Mouse (Mus musculus) gastrocnemius, postnatal 14 days (tissue): Measurements from ENCODE around the gene Slc11a1. TPM values are rescaled to one million over a fixed set of nuclear protein-coding genes. Genes with fewer than 3 reads are reported as not detected.
A peak's percentile ranks its signal among the peaks of the same experiment; 100 is the strongest.

Source experiments
- DNase-seq: peaks from one replicate; pipeline ENCODE4 v3.0.0; 2021; ENCODE audit warnings: mixed read lengths
- intact Hi-C: fragments of 180-260 bp; cut with DNase I; formaldehyde crosslinking; loops from one replicate; pipeline ENCODE4 v1.15.1; 2025; ENCODE audit warnings: low total_unique reads
- total RNA-seq, 2 experiments: library from RNA; stranded (reverse); gene quantifications; 2 replicates each; pipeline ENCODE4 v1.2.3; 2021

Slc11a1 gene
- total RNA-seq, 2 experiments from 2014 or later: 2.5 to 4.5 TPM

DNA sequence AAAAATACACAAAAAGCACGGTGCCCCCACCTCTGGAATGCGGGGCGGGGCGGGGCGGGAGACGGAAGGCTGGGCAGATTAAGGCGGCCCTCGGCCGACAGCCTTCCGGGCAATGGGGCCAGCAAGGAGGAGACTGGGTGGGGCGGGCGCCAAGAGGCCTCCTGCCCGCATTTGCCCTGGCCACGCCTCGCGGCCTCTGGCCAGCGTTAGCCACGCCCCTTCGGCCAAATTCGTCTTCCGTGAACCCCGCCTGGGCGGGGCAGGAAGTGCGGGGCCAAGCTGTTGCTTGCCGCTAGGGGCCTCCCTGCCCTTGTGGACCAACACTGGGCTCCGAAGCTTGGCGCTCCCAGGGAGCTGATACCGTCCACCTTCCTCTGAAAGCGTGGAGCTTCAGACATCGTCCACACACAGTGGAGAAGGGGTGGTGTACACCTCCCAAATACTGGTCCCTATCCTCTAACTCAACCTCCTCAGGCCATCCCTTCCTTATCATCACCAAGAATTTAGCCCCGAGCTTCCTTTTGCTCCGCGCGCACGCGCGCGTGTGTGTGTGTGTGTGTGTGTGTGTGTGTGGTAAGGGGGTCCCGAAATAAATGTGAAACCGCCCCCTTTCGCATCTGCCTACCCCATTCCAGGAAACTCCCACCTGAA is 22.4 kb downstream of the Slc11a1 start:
- DNase-seq: peak; percentile 100
- intact Hi-C loops: loop anchor here (5.0 kb wide), 1 partner anchor 1370 kb away; no protein-coding TSS in a partner anchor

DNA sequence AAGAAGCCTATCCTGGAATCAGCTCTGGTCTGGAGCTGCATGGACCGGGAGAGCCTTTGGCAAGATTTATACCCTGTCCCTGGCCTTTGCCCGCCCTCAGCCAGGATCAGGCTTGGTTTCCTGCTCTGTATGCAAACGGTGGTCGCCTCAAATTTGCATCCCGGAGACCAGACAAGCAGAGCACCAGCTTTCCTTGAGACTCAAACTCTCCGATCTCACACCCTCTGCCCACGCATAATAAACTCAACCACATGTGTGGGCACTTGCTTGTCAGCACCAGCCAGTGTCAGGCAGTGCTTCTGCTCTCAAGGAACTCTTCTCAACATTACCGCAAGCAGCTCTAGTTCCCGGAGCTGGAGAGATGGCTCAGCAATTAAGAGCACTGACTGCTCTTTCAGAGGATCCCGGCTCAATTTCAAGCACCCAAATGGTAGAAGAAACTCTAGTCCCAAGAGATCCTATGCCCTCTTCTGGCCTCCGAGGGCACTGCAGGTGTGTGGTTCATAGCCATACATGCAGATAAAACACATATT is 23.0 kb downstream of the Slc11a1 start:
- intact Hi-C loops: loop anchor here (5.0 kb wide), 1 partner anchor 1371 kb away; no protein-coding TSS in a partner anchor
- DNase-seq: peak; percentile 45

DNA sequence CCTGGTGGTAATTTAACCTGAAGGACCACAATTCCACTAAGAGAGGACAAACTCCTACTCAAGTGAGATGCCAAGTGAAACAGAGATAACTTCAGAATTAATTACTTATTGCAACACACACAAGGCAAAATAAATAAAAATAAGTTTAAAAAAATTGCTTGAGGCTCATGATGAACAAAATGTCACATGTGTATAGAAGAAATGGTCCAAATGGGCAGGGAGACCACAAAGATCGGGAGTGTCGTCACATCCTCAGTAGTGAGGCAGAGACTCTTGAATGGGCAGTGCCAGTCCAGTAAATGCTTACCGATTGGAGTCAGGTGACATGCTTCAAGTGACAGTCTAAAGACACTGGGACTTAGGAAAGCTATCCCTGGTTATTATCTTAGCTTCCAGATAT is 25.5 kb downstream of the Slc11a1 start:
- DNase-seq: no peak
- intact Hi-C loops: no loop called here

DNA sequence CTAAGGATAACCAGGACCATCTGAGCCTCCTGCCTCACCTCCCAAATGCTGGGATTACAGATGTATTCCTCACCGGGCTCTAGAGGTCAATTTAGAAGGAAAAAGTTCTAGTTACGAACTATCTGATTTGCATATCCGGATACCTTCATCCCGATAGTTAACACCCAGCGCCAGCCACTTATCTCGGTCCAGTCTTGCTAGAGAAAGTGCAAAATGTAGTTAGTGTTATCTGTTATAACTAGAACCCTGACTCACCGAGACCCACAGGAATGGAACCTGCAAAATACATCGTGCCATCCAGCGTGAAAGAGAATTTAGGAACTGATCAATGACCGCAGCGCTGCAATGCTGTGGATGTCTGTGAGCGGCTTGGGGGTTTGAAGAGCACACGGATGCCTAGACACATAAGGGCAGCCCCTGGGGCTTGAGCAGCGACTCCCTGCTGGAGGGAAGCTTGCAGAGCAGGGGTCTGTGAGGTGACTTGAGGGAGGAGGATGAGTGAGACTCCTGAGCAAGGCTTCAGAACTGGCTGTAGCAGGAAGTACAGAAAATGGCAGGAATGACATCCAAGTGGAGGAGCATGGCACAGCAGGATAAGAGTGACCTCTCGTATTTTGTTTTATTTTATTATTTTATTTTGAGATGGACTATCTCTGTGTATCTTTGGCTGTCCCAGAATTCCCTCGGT is 26.2 kb downstream of the Slc11a1 start:
- intact Hi-C loops: no loop called here
- DNase-seq: no peak

DNA sequence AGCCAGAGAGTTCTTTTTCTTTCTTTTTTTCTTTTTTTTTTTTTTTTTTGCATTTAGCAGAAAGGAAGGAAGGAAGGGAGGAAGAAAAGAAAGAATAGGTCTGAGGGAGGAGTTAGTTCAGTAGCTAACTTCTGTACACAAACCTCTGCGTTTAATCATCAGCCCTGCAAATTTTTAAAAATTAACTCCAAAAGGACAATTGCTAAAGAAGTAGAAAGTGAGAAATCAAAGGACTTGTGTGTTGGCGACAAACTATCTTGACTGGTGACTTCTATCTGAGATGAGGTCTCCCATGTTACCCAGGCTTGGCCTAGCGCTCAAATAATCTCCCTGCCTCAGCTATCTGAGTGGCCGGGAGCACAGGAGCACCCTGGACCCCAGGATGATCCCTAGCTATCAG is 29.2 kb downstream of the Slc11a1 start:
- no peak for DNase-seq
- intact Hi-C loops: no loop called here

DNA sequence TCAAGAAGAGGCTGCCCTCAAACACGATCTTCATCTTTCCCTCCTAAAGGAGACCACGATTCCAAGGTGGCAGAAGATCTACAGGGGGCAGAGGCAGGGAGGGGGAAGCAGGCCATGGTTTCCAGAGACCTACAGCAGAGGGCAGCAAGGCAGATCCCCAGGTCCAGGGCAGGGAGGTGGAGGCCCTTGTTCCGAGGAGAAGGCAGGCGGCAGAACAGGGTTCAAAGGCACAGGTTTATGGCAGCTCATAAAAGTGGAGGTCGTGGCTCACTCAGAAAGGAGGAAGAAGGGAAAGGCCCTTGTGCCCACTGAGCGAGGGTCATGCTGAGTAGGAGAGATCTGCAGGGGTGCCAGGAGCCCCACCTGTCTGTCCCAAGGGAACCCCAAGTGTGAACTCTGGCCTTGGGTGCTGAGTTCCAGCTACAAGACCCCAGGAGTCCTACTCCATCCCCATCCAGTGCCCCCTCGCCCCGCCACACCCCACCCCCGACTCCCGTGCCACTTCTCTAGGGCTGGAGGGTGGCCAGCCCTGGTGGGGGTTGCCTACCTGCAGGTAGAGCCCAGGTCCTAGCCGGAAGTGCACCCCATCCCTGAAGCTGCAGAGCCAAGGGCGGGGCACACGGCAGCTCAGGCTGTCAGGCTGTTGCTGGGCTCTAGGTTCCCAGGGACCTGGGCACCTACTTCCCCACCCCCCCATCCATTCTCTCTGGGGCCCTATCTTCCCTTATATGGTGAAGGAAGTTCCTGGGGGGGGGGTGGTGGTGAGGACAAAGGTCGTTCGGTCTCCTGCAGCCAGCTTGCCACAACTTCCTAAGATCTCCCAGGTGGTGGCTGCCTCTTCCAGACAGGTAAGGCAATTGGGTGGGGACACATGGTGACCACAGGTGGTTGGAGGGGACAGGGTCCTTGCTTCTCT is 33.9 kb downstream of the Slc11a1 start, which contains the start of gene Vil1:
Vil1 (plus strand) TSS at position 788 of the 916 bp plus-strand sequence.
- no peak for DNase-seq
- intact Hi-C loops: no loop called here

DNA sequence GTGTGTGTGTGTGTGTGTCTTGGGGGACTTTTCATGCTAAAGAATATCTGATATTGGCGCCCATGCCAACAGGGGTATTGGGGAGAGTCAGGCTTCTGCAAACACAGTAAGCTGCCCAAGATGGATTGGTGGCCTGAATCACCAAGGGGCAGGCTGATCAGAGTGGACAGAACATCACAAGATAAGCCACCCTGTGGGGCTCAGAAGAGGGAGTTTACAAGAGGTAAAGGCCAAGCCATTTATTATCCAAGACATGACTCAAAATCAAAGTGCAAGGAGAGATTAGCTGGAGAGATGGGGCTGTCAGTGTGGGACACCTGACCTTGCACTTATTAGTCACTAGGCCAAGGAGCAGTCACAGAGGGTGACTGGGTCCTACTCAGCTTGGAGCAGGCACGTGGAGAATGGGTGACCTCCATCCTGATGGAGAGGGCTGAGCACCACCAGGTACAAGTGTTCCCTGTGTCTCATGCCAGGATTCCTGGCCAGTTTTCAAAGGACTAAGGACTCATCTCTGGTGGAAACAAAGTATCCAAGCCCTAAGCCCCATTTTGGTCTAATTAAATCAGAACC is 36.8 kb downstream of the Slc11a1 start:
- intact Hi-C loops: no loop called here
- DNase-seq: no peak

DNA sequence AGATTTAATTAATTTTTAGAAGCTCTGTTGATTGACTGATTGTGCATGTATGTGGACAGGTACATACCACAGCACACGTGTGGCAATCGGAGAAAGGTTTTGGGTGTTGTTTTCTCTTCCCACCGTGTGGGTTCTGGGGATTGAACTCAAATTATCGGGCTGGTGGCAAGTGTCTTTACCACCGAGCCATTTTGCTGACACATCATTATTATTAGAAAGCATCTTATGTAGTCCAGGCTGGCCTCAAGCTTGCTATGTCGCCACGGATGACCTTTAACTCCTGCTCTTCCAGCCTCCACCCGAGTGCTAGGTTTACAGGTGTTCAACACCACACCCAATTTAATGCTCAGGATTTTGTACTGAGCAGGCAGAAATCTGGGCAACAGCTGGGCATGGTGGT is 37.7 kb downstream of the Slc11a1 start:
- intact Hi-C loops: no loop called here
- DNase-seq: no peak

DNA sequence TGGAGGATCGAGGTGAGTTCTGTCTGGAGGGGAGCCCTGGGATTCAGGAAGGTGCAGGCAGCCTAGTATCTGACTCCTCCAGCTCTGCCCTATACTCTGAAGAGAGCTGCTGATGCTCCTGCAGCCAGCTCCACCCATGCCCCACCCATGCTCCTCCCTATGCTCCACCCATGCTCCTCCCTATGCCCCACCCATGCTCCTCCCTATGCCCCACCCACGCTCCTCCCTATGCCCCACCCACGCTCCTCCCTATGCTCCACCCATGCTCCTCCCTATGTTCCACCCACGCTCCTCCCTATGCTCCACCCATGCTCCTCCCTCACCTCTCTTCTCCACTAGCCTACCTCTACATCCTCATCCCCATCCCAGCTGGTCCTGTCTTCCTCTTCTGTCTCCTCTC is 40.1 kb downstream of the Slc11a1 start:
- DNase-seq: peak; percentile 48

DNA sequence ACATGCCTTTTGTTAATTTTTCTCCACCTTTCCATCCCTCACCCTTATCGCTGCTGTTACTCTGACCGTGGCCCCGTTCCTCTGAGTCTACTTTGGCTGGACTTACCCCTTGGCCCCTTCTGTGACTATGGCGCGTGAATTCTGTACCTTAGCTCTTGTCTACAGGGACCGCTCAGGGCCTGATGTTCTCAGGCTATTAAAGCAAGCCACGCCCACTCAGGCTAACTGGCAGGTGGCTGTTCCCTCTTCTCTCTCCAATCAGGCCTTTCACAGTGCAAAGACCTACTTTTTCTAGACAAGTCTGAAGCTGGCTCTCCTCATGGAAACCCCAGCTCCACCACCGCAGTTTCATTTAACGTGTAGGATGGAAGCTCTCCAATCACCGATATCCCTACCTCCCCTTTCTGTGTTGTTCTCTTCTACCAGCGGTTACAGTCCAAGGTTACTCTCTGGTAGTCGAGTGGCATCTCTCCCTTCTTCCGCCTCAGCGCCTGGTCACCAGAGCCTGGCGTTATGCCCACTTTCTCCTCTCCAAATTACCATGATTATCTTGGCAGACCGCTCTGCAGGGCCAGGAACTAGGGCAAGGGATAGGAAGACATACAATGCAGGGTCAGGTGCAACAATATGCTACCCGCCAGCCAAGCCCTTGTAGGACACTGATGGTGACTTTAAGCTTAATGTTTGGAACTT is 43.9 kb downstream of the Slc11a1 start:
- DNase-seq: no peak
- intact Hi-C loops: loop anchor here (5.0 kb wide), 1 partner anchor 33 kb away; no protein-coding TSS in a partner anchor

More for the DNA sequence above, 40.1 kb downstream of the Slc11a1 start:
- intact Hi-C loops: loop anchor here (5.0 kb wide), 1 partner anchor 37 kb away; no protein-coding TSS in a partner anchor

DNA sequence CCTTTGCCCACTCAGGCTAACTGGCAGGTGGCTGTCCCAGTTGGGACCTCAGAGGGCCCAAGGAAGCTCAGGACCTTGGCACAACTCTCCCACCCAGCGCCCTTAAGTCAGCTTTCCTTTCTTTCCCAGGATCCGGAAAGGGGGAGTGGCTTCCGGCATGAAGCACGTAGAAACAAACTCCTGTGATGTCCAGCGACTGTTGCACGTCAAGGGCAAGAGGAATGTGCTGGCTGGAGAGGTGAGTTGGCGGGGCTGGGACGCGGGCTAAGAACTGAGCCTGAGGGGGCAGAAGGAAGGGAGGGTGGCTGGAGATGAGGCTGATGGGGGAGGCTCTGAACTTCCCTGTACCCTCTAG is 44.4 kb downstream of the Slc11a1 start:
- DNase-seq: no peak
- intact Hi-C loops: loop anchor here (5.0 kb wide), 1 partner anchor 33 kb away; no protein-coding TSS in a partner anchor

DNA sequence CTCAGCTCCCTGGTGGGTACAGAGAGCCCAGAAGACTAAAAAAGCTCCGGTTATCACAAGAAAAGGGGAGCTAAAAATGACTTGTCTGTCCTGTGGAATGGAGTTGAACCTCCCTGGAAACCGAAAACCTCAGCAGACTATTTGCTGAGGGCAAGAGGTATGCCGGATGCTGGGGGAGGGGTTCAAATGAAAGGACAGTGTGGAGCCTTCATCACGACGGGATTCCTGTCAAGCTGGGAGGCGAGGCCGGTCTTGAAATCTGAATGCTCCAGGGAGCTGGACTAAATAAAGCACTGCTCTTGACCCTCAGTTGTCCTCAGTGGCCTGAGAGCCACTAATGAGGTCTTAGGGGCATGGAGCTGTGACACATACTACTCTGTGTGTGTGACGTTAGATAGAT is 48.2 kb downstream of the Slc11a1 start:
- intact Hi-C loops: no loop called here
- no peak for DNase-seq

DNA sequence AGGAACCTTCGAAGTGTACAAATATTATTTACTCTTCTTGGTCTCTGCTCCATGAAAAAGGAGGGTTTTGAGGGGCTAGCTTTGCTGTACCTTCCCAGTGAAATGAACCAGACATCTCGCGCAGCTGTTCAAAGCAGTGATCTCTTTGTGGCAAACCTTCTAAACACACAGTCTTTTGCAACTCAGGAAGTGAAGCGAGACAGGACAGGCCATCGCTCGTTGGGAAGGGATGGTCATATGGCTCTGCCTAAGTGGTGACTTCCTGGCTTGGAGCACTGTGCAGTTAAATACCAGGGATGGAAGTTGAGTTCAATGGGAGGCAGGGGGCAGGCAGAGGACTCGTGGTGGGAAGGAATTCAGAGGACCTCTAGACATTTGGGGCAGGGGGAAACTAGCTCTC is 50.9 kb downstream of the Slc11a1 start:
- no peak for DNase-seq
- intact Hi-C loops: no loop called here

DNA sequence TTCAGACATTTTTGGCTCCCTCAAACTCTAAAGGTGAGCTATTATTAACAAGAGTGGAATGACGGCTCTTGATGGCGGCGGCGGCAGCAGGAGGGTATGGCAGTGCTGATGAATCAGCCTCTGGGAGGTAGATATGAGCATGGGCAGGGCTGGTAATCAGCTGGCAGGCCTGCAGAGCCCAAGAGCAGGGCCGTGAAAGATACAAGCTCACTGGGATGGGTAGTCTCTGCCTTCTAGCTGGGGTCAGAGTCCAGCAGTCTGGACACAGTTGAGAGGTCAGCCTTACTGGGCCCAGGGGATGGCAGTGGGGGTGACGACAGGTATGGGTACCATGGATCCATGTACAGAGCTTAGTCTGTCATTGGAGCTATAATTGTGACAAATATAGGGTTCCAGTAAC is 58.2 kb downstream of the Slc11a1 start:
- intact Hi-C loops: no loop called here
- no peak for DNase-seq

DNA sequence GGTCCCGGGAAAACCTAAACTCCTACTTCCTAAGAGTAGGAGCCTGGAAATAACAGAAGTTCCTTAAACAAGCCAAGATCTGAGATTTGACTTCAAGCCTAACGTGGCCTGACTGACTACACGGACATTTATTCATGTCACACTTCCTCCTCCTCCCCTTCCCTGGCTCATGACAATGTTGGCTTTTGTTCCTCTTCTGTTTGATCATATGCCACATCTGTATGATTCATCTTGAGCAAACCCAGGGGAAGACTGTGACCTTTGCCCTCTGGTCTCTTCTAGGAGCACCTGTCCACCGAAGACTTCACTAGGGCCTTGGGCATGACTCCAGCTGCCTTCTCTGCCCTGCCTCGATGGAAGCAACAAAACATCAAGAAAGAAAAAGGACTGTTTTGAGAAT is 59.6 kb downstream of the Slc11a1 start:
- intact Hi-C loops: no loop called here
- no peak for DNase-seq

DNA sequence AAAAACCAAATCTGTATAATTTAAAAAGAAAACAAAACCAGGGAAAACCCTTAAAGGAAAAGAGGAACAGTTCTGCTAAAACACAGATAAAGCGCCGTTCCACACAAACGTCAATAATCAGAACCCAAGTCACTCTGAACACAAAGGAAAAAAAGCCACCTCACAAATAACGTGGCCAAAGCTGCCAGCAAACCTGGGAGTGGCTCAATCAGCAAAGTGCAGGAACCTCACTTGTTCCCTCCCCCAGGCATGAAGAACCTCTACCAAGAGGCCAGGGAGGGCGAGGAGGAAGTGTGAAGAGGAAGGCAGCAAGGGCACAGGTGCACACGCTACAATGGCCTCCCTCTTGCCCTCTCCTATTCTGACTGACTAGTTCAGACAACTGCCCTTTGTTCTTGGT is 60.6 kb downstream of the Slc11a1 start:
- DNase-seq: no peak
- intact Hi-C loops: no loop called here
